Mouse (Mus musculus) adrenal gland, adult (tissue): Measurements from ENCODE around the gene Psmb7.

ENCODE experiments used
- DNase-seq, 2 experiments: peaks; one replicate each; pipeline ENCODE4 v3.0.0; 2022 to 2023; ENCODE audit warnings: low spot score in 1 of 2; ENCODE audit not compliant: inconsistent age in 2 of 2

Gene Psmb7

GRCm38 (mm10) chr2:38645936-38646335 is 2.0 kb upstream of the Psmb7 start:
- DNase-seq = peak; percentile 82 to 93

- DNase-seq = no peak
Observed at GRCm38 (mm10) chr2:38641761-38642160, 2.1 kb downstream of the Psmb7 start.

GRCm38 (mm10) chr2:38637716-38638267 is 6.1 kb downstream of the Psmb7 start:
- DNase-seq = no peak

- no peak for DNase-seq
Observed at GRCm38 (mm10) chr2:38630574-38630973, 13.3 kb downstream of the Psmb7 start.

GRCm38 (mm10) chr2:38629451-38629850 is 14.4 kb downstream of the Psmb7 start:
- DNase-seq = no peak

- no peak for DNase-seq
Observed at GRCm38 (mm10) chr2:38628801-38629200, 15.1 kb downstream of the Psmb7 start.

- no peak for DNase-seq
Observed at GRCm38 (mm10) chr2:38623821-38624590, 19.9 kb downstream of the Psmb7 start.

GRCm38 (mm10) chr2:38623411-38623810 is 20.5 kb downstream of the Psmb7 start:
- no peak for DNase-seq

GRCm38 (mm10) chr2:38621610-38622021 is 22.3 kb downstream of the Psmb7 start:
- peak; percentile 86 to 93 for DNase-seq

GRCm38 (mm10) chr2:38621076-38621475 is 22.8 kb downstream of the Psmb7 start:
- DNase-seq = no peak

- peak in 1 of 2 experiments; percentile 41 for DNase-seq
Observed at GRCm38 (mm10) chr2:38619777-38620176, 24.1 kb downstream of the Psmb7 start.

GRCm38 (mm10) chr2:38616956-38617872 is 26.7 kb downstream of the Psmb7 start:
- DNase-seq = no peak

- DNase-seq = peak; percentile 32 to 71
Observed at GRCm38 (mm10) chr2:38616072-38616471, 27.8 kb downstream of the Psmb7 start.

GRCm38 (mm10) chr2:38614437-38614836 is 29.4 kb downstream of the Psmb7 start:
- no peak for DNase-seq

- DNase-seq = peak; percentile 21 to 73
Observed at GRCm38 (mm10) chr2:38613576-38613975, 30.3 kb downstream of the Psmb7 start.

GRCm38 (mm10) chr2:38612596-38612995 is 31.3 kb downstream of the Psmb7 start:
- no peak for DNase-seq

GRCm38 (mm10) chr2:38610161-38610560 is 33.7 kb downstream of the Psmb7 start:
- no peak for DNase-seq

- no peak for DNase-seq
Observed at GRCm38 (mm10) chr2:38609310-38609709, 34.6 kb downstream of the Psmb7 start.

GRCm38 (mm10) chr2:38608831-38609309 is 35.0 kb downstream of the Psmb7 start:
- peak in 1 of 2 experiments; percentile 61 for DNase-seq

GRCm38 (mm10) chr2:38607716-38608115 is 36.2 kb downstream of the Psmb7 start:
- DNase-seq = no peak

GRCm38 (mm10) chr2:38600842-38601241 is 43.0 kb downstream of the Psmb7 start:
- DNase-seq = no peak
